Mouse (Mus musculus): ENCODE data around the gene Kdm4b. TPM values are rescaled to one million over a fixed set of nuclear protein-coding genes. Genes with fewer than 3 reads are reported as not detected.
A peak's percentile ranks its signal among the peaks of the same experiment; 100 is the strongest.

Kdm4b gene
- polyA plus RNA-seq, 1 experiment from 2014 or later: 33.5 TPM

- Histone ChIP-seq H3K4me1 (replicated peaks; ENCODE audit: control insufficient read depth, insufficient read depth, low read length) (peaks cover 46% of the 10 kb centered on the region), H3K36me3 (ENCODE audit: control insufficient read depth, insufficient read depth, low read length) (peaks cover 43% of the 10 kb centered on the region)
- peak; percentile 65 for DNase-seq (ENCODE audit: low spot score)
Measured at GRCm38 (mm10) chr17:56304718-56305117, 21.1 kb upstream of the Kdm4b start.

GRCm38 (mm10) chr17:56305156-56305555, 20.7 kb upstream of the Kdm4b start:
- peak overlapping the region; percentile 86 for H3K4me3 ChIP-seq (ENCODE audit: low read depth, low read length)
- peak overlapping the region; percentile 83 for H3K9ac ChIP-seq (ENCODE audit: low read length)
- no peaks in the 10 kb centered on the region for H3K27me3 ChIP-seq (replicated peaks; ENCODE audit: control insufficient read depth, insufficient read depth, low read length)
- no peaks in the 10 kb centered on the region for H3K9me3 ChIP-seq (ENCODE audit: control insufficient read depth, low read length)
- H3K36me3 ChIP-seq (ENCODE audit: control insufficient read depth, insufficient read depth, low read length): peaks cover 47% of the 10 kb centered on the region
- H3K4me1 ChIP-seq (replicated peaks; ENCODE audit: control insufficient read depth, insufficient read depth, low read length): peaks cover 46% of the 10 kb centered on the region
- ATAC-seq (replicated peaks; ENCODE audit: low FRiP score, low TSS enrichment, low read depth) (no peak), DNase-seq (ENCODE audit: low spot score) (no peak)
- peak overlapping the region; percentile 99 for H3K4me2 ChIP-seq (ENCODE audit: low read length)
- peak overlapping the region; percentile 34; the same call in 1 of the 2 replicates for H3K27ac ChIP-seq (ENCODE audit: low read depth)
- 20% methylated on average over 9 of the region's 9 CpGs for WGBS

More at GRCm38 (mm10) chr17:56304718-56305117, 21.1 kb upstream of the Kdm4b start:
- H3K9me3 ChIP-seq (ENCODE audit: control insufficient read depth, low read length): no peaks in the 10 kb centered on the region
- H3K4me2 ChIP-seq (ENCODE audit: low read length): peak overlapping the region; percentile 99
- peak overlapping the region; percentile 93; the same call in 1 of the 2 replicates for H3K27ac ChIP-seq (ENCODE audit: low read depth)
- peak overlapping the region; percentile 83 for H3K9ac ChIP-seq (ENCODE audit: low read length)
- no peaks in the 10 kb centered on the region for H3K27me3 ChIP-seq (replicated peaks; ENCODE audit: control insufficient read depth, insufficient read depth, low read length)
- 6% methylated on average over 11 of the region's 11 CpGs for WGBS
- H3K4me3 ChIP-seq (ENCODE audit: low read depth, low read length): peak overlapping the region; percentile 86
- no peak for ATAC-seq (replicated peaks; ENCODE audit: low FRiP score, low TSS enrichment, low read depth)

DNA sequence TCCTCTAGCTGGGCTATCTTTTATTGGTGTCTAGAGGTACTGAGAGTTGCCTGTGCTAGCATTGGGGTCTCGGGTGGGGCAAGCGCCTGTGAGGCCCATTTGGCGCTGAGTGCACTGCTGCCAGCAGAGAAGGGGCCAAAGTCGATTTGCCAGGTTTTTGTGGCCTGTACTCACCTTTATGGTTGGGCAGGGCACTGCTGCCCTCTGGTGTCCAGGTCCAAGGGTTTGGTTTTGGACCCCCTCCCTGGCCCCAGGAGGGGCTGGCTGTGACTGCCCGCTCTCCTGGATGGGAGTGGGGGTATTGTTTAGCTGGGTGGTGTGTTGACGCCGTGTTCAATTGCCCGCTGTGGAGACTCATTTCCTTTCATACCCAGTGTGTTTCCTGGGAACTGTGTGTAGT, 20.0 kb upstream of the Kdm4b start:
- Histone ChIP-seq H3K4me1 (replicated peaks; ENCODE audit: control insufficient read depth, insufficient read depth, low read length) (peaks cover 46% of the 10 kb centered on the region), H3K9me3 (ENCODE audit: control insufficient read depth, low read length) (no peaks in the 10 kb centered on the region), H3K4me3 (ENCODE audit: low read depth, low read length) (peak overlapping the region; percentile 86), H3K4me2 (ENCODE audit: low read length) (peak overlapping the region; percentile 99), H3K36me3 (ENCODE audit: control insufficient read depth, insufficient read depth, low read length) (peaks cover 54% of the 10 kb centered on the region), H3K27me3 (replicated peaks; ENCODE audit: control insufficient read depth, insufficient read depth, low read length) (no peaks in the 10 kb centered on the region), H3K27ac (ENCODE audit: low read depth) (no peak overlapping the region; the same call in 1 of the 2 replicates), H3K9ac (ENCODE audit: low read length) (no peak overlapping the region)
- no peak for ATAC-seq (replicated peaks; ENCODE audit: low FRiP score, low TSS enrichment, low read depth)
- no peak for DNase-seq (ENCODE audit: low spot score)
- 62% methylated on average over 8 of the region's 8 CpGs for WGBS

GRCm38 (mm10) chr17:56308088-56308487, 17.8 kb upstream of the Kdm4b start:
- H3K9ac ChIP-seq (ENCODE audit: low read length): no peak overlapping the region
- H3K27me3 ChIP-seq (replicated peaks; ENCODE audit: control insufficient read depth, insufficient read depth, low read length): no peaks in the 10 kb centered on the region
- H3K4me3 ChIP-seq (ENCODE audit: low read depth, low read length): 0 out of 2 replicates have a peak overlapping the region, but pooled peaks have one; percentile 6
- no peaks in the 10 kb centered on the region for H3K9me3 ChIP-seq (ENCODE audit: control insufficient read depth, low read length)
- H3K36me3 ChIP-seq (ENCODE audit: control insufficient read depth, insufficient read depth, low read length): peaks cover 76% of the 10 kb centered on the region
- WGBS: 58% methylated on average over 6 of the region's 6 CpGs
- DNase-seq (ENCODE audit: low spot score) (peak; percentile 65), ATAC-seq (replicated peaks; ENCODE audit: low FRiP score, low TSS enrichment, low read depth) (0 out of 2 replicates have a peak, but pooled peaks have one; percentile 4)
- peak overlapping the region; percentile 33; the same call in 1 of the 2 replicates for H3K27ac ChIP-seq (ENCODE audit: low read depth)
- peaks cover 40% of the 10 kb centered on the region for H3K4me1 ChIP-seq (replicated peaks; ENCODE audit: control insufficient read depth, insufficient read depth, low read length)
- H3K4me2 ChIP-seq (ENCODE audit: low read length): peak overlapping the region; percentile 99; the same call in 1 of the 2 replicates

DNA sequence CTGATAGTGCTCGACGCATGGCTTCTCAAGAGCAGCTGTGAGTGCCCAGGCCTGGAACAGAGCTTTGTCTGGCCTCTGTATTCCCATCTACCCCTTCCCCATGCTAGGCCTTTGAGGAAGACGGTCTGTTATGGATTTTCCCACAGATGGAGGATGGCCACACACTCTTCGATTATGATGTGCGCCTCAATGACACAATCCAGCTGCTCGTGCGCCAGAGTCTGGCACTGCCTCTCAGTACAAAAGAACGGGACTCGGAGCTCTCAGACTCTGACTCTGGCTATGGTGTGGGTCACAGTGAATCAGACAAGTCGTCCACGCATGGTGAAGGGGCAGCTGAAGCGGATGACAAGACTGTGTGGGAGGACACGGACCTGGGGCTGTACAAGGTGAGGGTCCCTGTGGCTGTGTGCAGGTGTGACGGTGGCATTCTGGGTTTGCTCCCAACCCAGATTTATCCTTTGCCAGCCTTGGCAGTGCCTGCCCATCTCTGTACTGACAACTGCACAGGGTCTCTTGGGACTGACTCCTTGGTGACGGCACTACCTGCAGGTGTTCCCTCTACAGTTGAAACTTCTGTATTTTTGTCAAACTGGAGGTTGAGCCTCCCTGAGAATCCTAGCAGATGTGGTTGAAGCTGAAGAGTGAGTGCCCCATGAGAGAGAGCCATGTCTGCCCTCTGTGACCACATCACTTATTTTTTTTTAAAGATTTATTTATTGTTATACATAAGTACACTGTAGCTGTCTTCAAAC, 16.5 kb upstream of the Kdm4b start:
- peaks cover 40% of the 10 kb centered on the region for H3K4me1 ChIP-seq (replicated peaks; ENCODE audit: control insufficient read depth, insufficient read depth, low read length)
- H3K27ac ChIP-seq (ENCODE audit: low read depth): no peak overlapping the region
- no peaks in the 10 kb centered on the region for H3K27me3 ChIP-seq (replicated peaks; ENCODE audit: control insufficient read depth, insufficient read depth, low read length)
- peaks cover 89% of the 10 kb centered on the region for H3K36me3 ChIP-seq (ENCODE audit: control insufficient read depth, insufficient read depth, low read length)
- H3K9ac ChIP-seq (ENCODE audit: low read length): no peak overlapping the region
- DNase-seq (ENCODE audit: low spot score) (no peak), ATAC-seq (replicated peaks; ENCODE audit: low FRiP score, low TSS enrichment, low read depth) (no peak)
- H3K4me3 ChIP-seq (ENCODE audit: low read depth, low read length): no peak overlapping the region
- H3K4me2 ChIP-seq (ENCODE audit: low read length): no peak overlapping the region
- no peaks in the 10 kb centered on the region for H3K9me3 ChIP-seq (ENCODE audit: control insufficient read depth, low read length)
- WGBS: 79% methylated on average over 15 of the region's 15 CpGs

- DNase-seq (ENCODE audit: low spot score) (no peak), ATAC-seq (replicated peaks; ENCODE audit: low FRiP score, low TSS enrichment, low read depth) (no peak)
- Histone ChIP-seq H3K4me2 (ENCODE audit: low read length) (no peak overlapping the region), H3K4me1 (replicated peaks; ENCODE audit: control insufficient read depth, insufficient read depth, low read length) (peaks cover 16% of the 10 kb centered on the region), H3K9ac (ENCODE audit: low read length) (no peak overlapping the region), H3K27ac (ENCODE audit: low read depth) (no peak overlapping the region), H3K27me3 (replicated peaks; ENCODE audit: control insufficient read depth, insufficient read depth, low read length) (no peaks in the 10 kb centered on the region), H3K9me3 (ENCODE audit: control insufficient read depth, low read length) (no peaks in the 10 kb centered on the region), H3K4me3 (ENCODE audit: low read depth, low read length) (no peak overlapping the region), H3K36me3 (ENCODE audit: control insufficient read depth, insufficient read depth, low read length) (peaks cover 37% of the 10 kb centered on the region)
- WGBS: 64% methylated on average over 3 of the region's 3 CpGs
Measured at GRCm38 (mm10) chr17:56324419-56324818, 1.4 kb upstream of the Kdm4b start.

DNA sequence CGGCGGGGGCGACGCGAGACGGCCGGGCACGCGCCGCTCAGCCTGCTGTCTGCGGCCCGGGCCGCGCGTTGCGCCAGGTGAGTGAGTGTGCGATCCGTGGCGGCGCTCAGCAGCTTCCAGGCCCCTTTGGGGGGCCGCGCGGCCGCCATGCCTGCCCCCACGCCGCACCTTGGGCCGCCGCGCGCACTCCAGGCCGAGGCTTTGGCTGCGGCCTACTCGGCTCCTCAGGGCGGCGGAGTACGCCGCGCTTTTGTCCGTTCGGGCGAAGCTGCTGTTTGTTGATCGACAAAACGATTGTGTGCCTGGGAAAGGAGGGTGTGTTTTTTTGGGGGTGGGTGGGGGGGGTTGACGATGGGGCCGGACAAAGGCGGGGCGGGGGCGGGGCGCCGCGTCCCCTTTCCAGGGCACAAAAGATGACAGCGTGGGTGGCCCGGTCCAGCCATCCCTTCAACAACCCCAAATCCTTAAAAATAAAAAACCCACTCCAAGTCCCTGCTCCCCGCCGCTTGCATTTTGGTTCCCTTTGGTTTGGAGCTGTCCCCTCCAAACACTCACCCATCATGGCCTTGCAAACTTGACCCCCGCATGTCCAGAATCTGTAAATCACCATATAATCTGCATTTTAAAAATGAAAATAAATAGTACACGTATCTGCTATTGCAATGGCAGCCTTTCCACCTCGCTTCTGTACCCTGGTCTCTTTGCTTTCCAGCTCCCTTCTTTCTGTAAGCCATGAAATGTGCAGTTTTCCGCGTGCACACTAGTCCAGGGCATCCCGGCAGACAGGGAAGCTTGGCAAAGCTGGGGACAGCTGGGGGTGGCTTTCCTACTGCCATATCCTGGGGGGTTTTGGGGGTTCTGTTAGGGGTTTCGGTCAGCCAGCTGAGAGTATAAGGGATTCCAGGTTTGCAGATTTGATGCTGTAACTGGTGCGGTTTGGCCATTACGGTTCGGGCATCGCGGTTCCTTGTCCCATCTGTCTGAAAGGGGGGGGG, 588 bp downstream of the Kdm4b start:
- DNase-seq (ENCODE audit: low spot score): peak; percentile 70
- H3K27ac ChIP-seq (ENCODE audit: low read depth): peak overlapping the region; percentile 94
- peak overlapping the region; percentile 64 for H3K4me2 ChIP-seq (ENCODE audit: low read length)
- H3K9ac ChIP-seq (ENCODE audit: low read length): peak overlapping the region; percentile 89
- no peaks in the 10 kb centered on the region for H3K9me3 ChIP-seq (ENCODE audit: control insufficient read depth, low read length)
- ATAC-seq (replicated peaks; ENCODE audit: low FRiP score, low TSS enrichment, low read depth): peak; percentile 61
- peaks cover 17% of the 10 kb centered on the region for H3K36me3 ChIP-seq (ENCODE audit: control insufficient read depth, insufficient read depth, low read length)
- no peaks in the 10 kb centered on the region for H3K27me3 ChIP-seq (replicated peaks; ENCODE audit: control insufficient read depth, insufficient read depth, low read length)
- H3K4me1 ChIP-seq (replicated peaks; ENCODE audit: control insufficient read depth, insufficient read depth, low read length): peaks cover 16% of the 10 kb centered on the region
- WGBS: 2% methylated on average over 54 of the region's 67 CpGs
- peak overlapping the region; percentile 85 for H3K4me3 ChIP-seq (ENCODE audit: low read depth, low read length)

- DNase-seq (ENCODE audit: low spot score) (no peak), ATAC-seq (replicated peaks; ENCODE audit: low FRiP score, low TSS enrichment, low read depth) (no peak)
- Histone ChIP-seq H3K9ac (ENCODE audit: low read length) (no peak overlapping the region), H3K27ac (ENCODE audit: low read depth) (no peak overlapping the region), H3K9me3 (ENCODE audit: control insufficient read depth, low read length) (no peaks in the 10 kb centered on the region), H3K36me3 (ENCODE audit: control insufficient read depth, insufficient read depth, low read length) (no peaks in the 10 kb centered on the region), H3K4me1 (replicated peaks; ENCODE audit: control insufficient read depth, insufficient read depth, low read length) (peaks cover 16% of the 10 kb centered on the region), H3K4me2 (ENCODE audit: low read length) (no peak overlapping the region), H3K4me3 (ENCODE audit: low read depth, low read length) (no peak overlapping the region), H3K27me3 (replicated peaks; ENCODE audit: control insufficient read depth, insufficient read depth, low read length) (no peaks in the 10 kb centered on the region)
Measured at GRCm38 (mm10) chr17:56329267-56329666, 3.4 kb downstream of the Kdm4b start.
